Mouse (Mus musculus) bone marrow, adult 2 months (tissue): Measurements from ENCODE around the gene Katna1. TPM values are rescaled to one million over a fixed set of nuclear protein-coding genes. Genes with fewer than 3 reads are reported as not detected.
A peak's percentile ranks its signal among the peaks of the same experiment; 100 is the strongest.

ENCODE experiments used
- H3K27ac ChIP-seq: fragments of 200-500 bp; 2 replicates; pipeline ENCODE4 v1.5.1; 2012; ENCODE audit warnings: low read depth, mild to moderate bottlenecking, control low read depth, inconsistent platforms, low read length; ENCODE audit not compliant: control insufficient read depth, poor library complexity, insufficient read depth
- H3K4me1 ChIP-seq: fragments of 200-500 bp; 2 replicates; pipeline ENCODE4 v1.6.1; 2011; ENCODE audit warnings: low read length; ENCODE audit not compliant: control insufficient read depth, insufficient read depth
- H3K4me3 ChIP-seq: fragments of 200-500 bp; replicated peaks from 2 replicates; pipeline ENCODE3; 2011; ENCODE audit warnings: mild to moderate bottlenecking, low read depth, low read length, control low read depth; ENCODE audit not compliant: control insufficient read depth
- CTCF ChIP-seq: fragments of 200-500 bp; IDR thresholded peaks from 2 replicates; pipeline ENCODE4 v1.5.1; 2011; ENCODE audit warnings: low read length, control low read depth; ENCODE audit not compliant: control insufficient read depth, insufficient read depth
- POLR2A ChIP-seq: fragments of 200-500 bp; IDR thresholded peaks from 2 replicates; pipeline ENCODE4 v1.6.1; 2011; ENCODE audit warnings: low read depth, mild to moderate bottlenecking, control low read depth, low read length, borderline replicate concordance; ENCODE audit not compliant: control insufficient read depth
- WGBS: fragments of 180-500 bp; shearing (Covaris S2); methylation state at CpG from one replicate; pipeline ENCODE4 v1.1.7; 2018; 5-methylcytosine and 5-hydroxymethylcytosine counted together
- polyA plus RNA-seq: library from polyadenylated mRNA; stranded (reverse); fragments of >200 nt; gene quantifications from 2 replicates; pipeline ENCODE4 v1.2.4, GENCODE M21; 2011; ENCODE audit warnings: low replicate concordance; ENCODE audit not compliant: missing spikeins, insufficient read depth, insufficient read length

Katna1 gene
- 20.5 and 71.3 TPM in 2 replicates for polyA plus RNA-seq

- H3K4me1 ChIP-seq = no peaks in the 10 kb centered on the region; the same call in 1 of the 2 replicates
- peak within 1 kb of the TSS; percentile 69 for H3K27ac ChIP-seq
- peak within 1 kb of the TSS; percentile 83 for H3K4me3 ChIP-seq
- TF ChIP-seq CTCF = no peak
- TF ChIP-seq POLR2A = peak; percentile 48; the same call in 1 of the 2 replicates
- WGBS = under 1% methylated on average over 49 of the region's 49 CpGs
Observed at GRCm38 (mm10) chr10:7725751-7726500, at the start of gene Katna1. TSS of gene Katna1 (plus strand) at chr10:7726000.

- H3K4me3 ChIP-seq = peak within 1 kb of the TSS; percentile 87
- H3K27ac ChIP-seq = peak within 1 kb of the TSS; percentile 86
- TF ChIP-seq POLR2A = peak; percentile 54; the same call in 1 of the 2 replicates
- TF ChIP-seq CTCF = no peak
- under 1% methylated on average over 58 of the region's 65 CpGs for WGBS
- no peaks in the 10 kb centered on the region for H3K4me1 ChIP-seq
Observed at GRCm38 (mm10) chr10:7680731-7681301, 45.0 kb upstream of the Katna1 start, which contains the start of the genes Pcmt1 and Lats1. TSS of gene Pcmt1 (minus strand) at chr10:7681136. TSS of gene Lats1 (plus strand) at chr10:7681214.

GRCm38 (mm10) chr10:7681343-7682025 lies 44.3 kb upstream of the Katna1 start:
- Histone ChIP-seq H3K4me3 (peak overlapping the region; percentile 87), H3K27ac (peak overlapping the region; percentile 86), H3K4me1 (no peaks in the 10 kb centered on the region)
- TF ChIP-seq CTCF (peak; percentile 9; the same call in 1 of the 2 replicates), POLR2A (no peak)
- WGBS = under 1% methylated on average over 50 of the region's 64 CpGs

GRCm38 (mm10) chr10:7682249-7682648 lies 43.6 kb upstream of the Katna1 start:
- Histone ChIP-seq H3K4me3 (peak overlapping the region; percentile 18), H3K27ac (no peak overlapping the region), H3K4me1 (no peaks in the 10 kb centered on the region)
- whole genome bisulfite sequencing = 56% methylated on average over 3 of the region's 3 CpGs
- TF ChIP-seq POLR2A = no peak
- TF ChIP-seq CTCF = no peak

- H3K27ac ChIP-seq = no peak overlapping the region
- TF ChIP-seq POLR2A = no peak
- TF ChIP-seq CTCF = no peak
- no peaks in the 10 kb centered on the region; the same call in 1 of the 2 replicates for H3K4me1 ChIP-seq
- H3K4me3 ChIP-seq = no peak overlapping the region
- 73% methylated on average over 6 of the region's 6 CpGs for WGBS
Observed at GRCm38 (mm10) chr10:7686902-7687301, 38.9 kb upstream of the Katna1 start.

GRCm38 (mm10) chr10:7695286-7695685 lies 30.5 kb upstream of the Katna1 start:
- TF ChIP-seq CTCF (peak; percentile 19; the same call in 1 of the 2 replicates), POLR2A (no peak)
- Histone ChIP-seq H3K4me3 (no peak overlapping the region), H3K27ac (no peak overlapping the region), H3K4me1 (no peaks in the 10 kb centered on the region)

- Histone ChIP-seq H3K4me1 (no peaks in the 10 kb centered on the region), H3K4me3 (no peak overlapping the region), H3K27ac (no peak overlapping the region)
- 53% methylated on average over 3 of the region's 3 CpGs for WGBS
- TF ChIP-seq CTCF (no peak), POLR2A (no peak)
Observed at GRCm38 (mm10) chr10:7700120-7700519, 25.7 kb upstream of the Katna1 start.

GRCm38 (mm10) chr10:7702586-7702985 lies 23.2 kb upstream of the Katna1 start:
- H3K4me3 ChIP-seq = no peak overlapping the region
- H3K27ac ChIP-seq = no peak overlapping the region
- no peak for TF ChIP-seq CTCF
- no peak for TF ChIP-seq POLR2A
- WGBS = 96% methylated on average over 6 of the region's 6 CpGs
- H3K4me1 ChIP-seq = no peaks in the 10 kb centered on the region
